Mouse (Mus musculus): ENCODE results near the gene Stard13.

Gene Stard13

GRCm38 (mm10) chr5:151103284-151103683, 130.4 kb downstream of the Stard13 start:
- DNase-seq: peak; percentile 22

DNA sequence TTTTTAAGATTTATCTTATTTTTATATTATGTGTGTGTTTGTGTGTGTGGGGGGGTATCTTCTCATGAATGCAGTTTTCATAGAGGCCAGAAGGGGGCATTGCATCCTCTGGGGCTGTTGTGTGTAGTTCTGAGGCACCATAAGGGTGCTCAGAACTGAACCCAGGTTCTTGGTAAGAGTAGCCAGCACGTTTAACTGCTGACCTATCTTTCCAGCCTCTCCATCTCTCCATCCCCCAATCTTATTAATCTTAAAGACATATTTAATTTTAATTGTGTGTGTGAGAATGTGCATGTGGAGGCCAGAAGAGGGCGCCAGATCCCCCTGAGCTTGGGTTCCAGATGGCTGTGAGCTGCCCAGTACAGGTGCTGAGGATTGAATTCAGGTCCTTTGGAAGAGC, 131.4 kb downstream of the Stard13 start:
- DNase-seq: no peak

DNA sequence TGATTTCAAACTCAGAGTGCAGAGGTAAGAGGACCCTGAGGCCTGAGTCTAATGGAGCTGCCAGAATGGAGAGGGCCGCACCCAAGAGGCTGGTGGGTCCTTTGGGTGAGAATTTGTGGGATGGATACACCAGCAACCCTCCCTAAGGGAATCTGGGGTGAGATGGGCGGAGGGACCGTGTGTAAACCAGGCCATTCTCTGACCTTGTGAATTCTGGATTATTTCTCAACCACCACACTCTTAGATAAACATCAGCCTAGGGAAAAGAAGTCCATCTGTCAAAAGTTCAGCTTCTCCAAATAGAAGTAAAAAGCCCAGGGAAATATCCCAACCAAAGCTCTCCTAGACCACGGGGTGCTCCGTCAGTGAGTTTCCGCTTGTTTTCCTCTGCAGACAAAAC, 137.6 kb downstream of the Stard13 start:
- no peak for DNase-seq

- DNase-seq: no peak
Observed at GRCm38 (mm10) chr5:151092886-151093665, 140.6 kb downstream of the Stard13 start.

DNA sequence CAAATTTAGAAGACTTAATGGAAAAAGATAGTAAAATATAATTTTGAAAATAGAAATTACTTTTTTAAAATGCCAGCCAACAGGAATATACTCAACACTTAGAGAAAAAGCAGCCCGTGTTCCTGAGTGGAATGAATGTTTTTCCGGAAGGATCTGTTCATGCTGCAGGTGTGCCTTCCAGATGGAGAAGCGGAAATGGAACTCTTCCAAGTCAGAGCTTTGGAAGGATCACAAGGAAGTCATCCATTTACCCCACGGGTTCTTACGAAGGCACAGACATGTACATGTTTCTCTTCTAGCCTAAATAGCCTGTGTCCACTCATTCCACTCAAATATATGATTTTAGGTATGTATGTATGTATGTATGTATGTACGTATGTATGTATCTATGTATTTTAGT, 142.6 kb downstream of the Stard13 start:
- DNase-seq: no peak

- no peak for DNase-seq
Observed at GRCm38 (mm10) chr5:151089201-151089600, 144.4 kb downstream of the Stard13 start.

GRCm38 (mm10) chr5:151086425-151087202, 147.0 kb downstream of the Stard13 start:
- no peak for DNase-seq

- no peak for DNase-seq
Observed at GRCm38 (mm10) chr5:151085749-151086148, 147.9 kb downstream of the Stard13 start.

GRCm38 (mm10) chr5:151080276-151080675, 153.4 kb downstream of the Stard13 start:
- no peak for DNase-seq

DNA sequence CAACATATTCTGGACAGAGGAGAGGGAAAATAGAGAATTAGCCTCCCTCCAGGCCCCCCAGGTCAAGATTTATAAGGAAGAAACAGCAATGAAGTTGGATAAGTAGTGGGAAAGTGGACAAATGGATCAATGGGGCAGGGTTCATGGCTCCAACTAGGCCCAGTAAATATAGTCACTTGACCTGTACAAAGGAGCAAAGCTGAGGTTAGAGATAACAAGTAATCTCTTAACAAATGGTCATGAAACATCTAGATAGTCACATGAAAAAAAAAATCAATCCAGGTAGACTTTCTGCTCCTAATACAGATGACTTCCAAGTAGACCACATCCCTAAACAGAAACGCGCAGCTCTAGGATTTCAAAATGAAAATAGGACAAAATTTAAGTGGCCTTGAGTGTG, 155.7 kb downstream of the Stard13 start:
- DNase-seq: no peak

DNA sequence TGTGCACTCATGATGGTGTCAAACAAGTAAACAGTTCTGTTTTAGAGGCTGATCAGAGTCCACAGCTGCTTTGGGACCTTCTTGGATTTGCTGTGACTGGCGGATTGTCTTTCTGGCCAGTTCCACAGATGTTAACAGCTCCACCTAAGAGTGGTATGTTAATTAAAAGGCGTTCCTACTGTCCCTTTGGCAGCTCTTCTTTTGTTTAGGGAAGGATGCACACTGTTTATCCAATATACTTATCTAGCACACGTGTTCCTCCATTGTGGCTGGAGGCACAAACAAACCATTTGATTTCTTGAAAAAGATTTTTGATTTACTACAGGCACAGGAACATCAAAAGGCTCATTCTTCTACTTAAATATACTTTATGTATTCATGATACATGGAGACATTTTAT, 156.7 kb downstream of the Stard13 start:
- DNase-seq: no peak

GRCm38 (mm10) chr5:151074282-151074681, 159.4 kb downstream of the Stard13 start:
- DNase-seq: no peak

GRCm38 (mm10) chr5:151071430-151071829, 162.2 kb downstream of the Stard13 start:
- DNase-seq: no peak

- DNase-seq: peak; percentile 48
Observed at GRCm38 (mm10) chr5:151070896-151071295, 162.7 kb downstream of the Stard13 start.

GRCm38 (mm10) chr5:151069569-151069968, 164.1 kb downstream of the Stard13 start:
- no peak for DNase-seq

DNA sequence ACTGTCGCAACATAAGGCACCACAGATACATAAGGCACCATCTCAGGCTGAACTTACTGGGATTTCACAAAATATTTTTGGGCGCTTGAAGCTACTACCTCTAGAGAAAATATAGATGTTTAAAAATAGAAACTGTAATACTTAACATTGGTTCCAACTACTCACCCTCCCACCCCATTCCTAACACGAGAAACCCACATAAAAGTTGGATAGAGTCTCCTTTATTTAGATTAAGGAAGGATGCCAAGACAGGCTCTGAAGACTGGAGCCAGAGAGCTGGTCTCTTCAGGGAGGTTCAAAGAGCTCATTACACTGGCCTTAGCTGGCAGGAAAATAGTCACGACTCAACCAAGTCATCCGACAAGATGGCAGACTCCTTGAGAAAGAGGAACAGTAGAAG, 167.6 kb downstream of the Stard13 start:
- DNase-seq: no peak

DNA sequence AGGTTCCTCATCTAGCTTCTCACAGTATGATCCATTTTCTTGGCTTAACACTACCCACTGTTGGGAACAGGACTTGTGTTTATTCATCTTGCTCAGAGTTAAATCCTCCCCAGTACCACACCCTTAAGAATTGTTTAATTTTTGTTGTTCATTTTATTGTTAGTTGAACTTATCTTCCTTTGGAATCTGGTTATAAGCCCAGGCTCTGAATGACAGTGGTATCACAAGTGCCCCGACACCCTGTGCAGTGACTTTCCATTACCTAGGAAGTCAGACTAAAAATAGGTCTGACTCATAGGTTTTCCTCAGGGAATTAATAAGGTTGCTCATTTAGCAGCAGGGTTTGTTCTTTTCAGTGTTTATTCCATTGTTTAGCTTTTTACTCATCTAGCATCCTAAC, 168.4 kb downstream of the Stard13 start:
- no peak for DNase-seq

DNA sequence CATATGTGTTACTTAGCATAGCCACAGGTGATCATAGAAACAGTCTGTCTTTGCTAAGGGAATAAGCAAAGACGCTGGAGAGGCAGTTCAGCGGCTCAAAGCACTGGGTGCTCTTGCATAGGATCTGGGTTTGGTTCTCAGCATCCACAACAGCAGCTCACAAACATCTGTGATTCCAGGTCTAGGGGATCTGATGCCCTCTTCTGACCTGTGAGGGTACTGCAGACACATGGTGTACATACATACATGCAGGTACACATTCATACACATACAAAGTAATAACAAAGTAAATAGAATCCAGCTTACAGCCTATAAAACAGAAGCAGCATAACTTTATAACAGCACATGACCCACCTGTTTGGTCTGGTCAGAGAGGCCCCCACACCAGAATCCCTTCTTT, 171.7 kb downstream of the Stard13 start:
- DNase-seq: no peak

DNA sequence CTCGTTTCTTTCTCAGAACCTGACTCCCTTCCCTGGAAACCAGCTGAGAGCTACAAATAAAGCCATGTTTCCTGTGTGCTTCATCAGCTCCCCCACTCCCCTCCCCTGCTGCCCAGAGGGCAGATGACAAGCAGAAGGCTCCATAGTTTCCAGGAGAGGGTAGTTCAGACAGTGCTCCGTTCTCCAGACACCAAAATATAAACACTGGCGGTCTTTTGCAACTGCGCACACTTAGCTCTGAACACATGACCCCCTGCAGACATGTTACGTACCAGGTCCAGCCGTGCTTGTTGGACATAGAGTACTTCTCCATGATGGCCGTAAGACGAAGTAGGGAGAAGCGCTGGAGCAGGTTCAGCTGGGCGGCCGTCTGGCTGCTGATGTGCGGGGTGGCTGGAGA, 173.2 kb downstream of the Stard13 start:
- DNase-seq: peak; percentile 33

- no peak for DNase-seq
Observed at GRCm38 (mm10) chr5:151059772-151060171, 173.9 kb downstream of the Stard13 start.

- no peak for DNase-seq
Observed at GRCm38 (mm10) chr5:151059352-151059751, 174.3 kb downstream of the Stard13 start.

GRCm38 (mm10) chr5:151057716-151058115, 175.9 kb downstream of the Stard13 start:
- no peak for DNase-seq

- DNase-seq: peak; percentile 22
Observed at GRCm38 (mm10) chr5:151056920-151057294, 176.7 kb downstream of the Stard13 start.

GRCm38 (mm10) chr5:151056255-151056919, 177.2 kb downstream of the Stard13 start:
- peak; percentile 40 for DNase-seq
